Mouse (Mus musculus) limb, embryonic 14.5 days (tissue): Measurements from ENCODE around the gene Kcmf1. TPM values are rescaled to one million over a fixed set of nuclear protein-coding genes. Genes with fewer than 3 reads are reported as not detected.
"Not testable (repeated sequence)": the region's sequence is repeated elsewhere in the genome, so short reads cannot be mapped to it uniquely, and the experiment has no call there.

Experiments used
- ATAC-seq: fragments of 200-750 bp; cut with Nextera tagmentation; 2 replicates; pipeline ENCODE4 v1.8.0; 2017; ENCODE audit warnings: low read depth, moderate number of reproducible peaks, moderate TSS enrichment; ENCODE audit not compliant: low FRiP score
- DNase-seq: peaks from one replicate; pipeline ENCODE4 v3.0.0-alpha.2; 2015; ENCODE audit warnings: low spot score
- H3K27ac ChIP-seq: fragments of 300-500 bp; sonication (generic); replicated peaks from 2 replicates; pipeline ENCODE4 v1.5.1; 2014; ENCODE audit warnings: low read depth, mild to moderate bottlenecking, low read length, moderate library complexity, mixed read lengths
- H3K27me3 ChIP-seq: fragments of 300-500 bp; sonication (generic); 2 replicates; pipeline ENCODE4 v1.6.1; 2014; ENCODE audit warnings: low read length, mixed read lengths; ENCODE audit not compliant: control insufficient read depth, insufficient read depth
- H3K36me3 ChIP-seq: fragments of 300-500 bp; sonication (generic); 2 replicates; pipeline ENCODE4 v1.6.1; 2014; ENCODE audit warnings: mild to moderate bottlenecking, low read length, moderate library complexity, mixed read lengths; ENCODE audit not compliant: control insufficient read depth, insufficient read depth
- H3K4me1 ChIP-seq: fragments of 300-500 bp; sonication (generic); 2 replicates; pipeline ENCODE4 v1.6.1; 2014; ENCODE audit warnings: antibody characterized with exemption, low read length, mixed read lengths; ENCODE audit not compliant: control insufficient read depth, insufficient read depth
- H3K4me2 ChIP-seq: fragments of 300-500 bp; sonication (generic); replicated peaks from 2 replicates; pipeline ENCODE4 v1.6.1; 2014; ENCODE audit warnings: low read depth, mild to moderate bottlenecking, low read length, moderate library complexity; ENCODE audit not compliant: severe bottlenecking
- H3K4me3 ChIP-seq: fragments of 300-500 bp; sonication (generic); replicated peaks from 2 replicates; pipeline ENCODE4 v1.5.1; 2014; ENCODE audit warnings: low read length
- H3K9ac ChIP-seq: fragments of 300-500 bp; sonication (generic); 2 replicates; pipeline ENCODE4 v1.6.1; 2014; ENCODE audit warnings: mild to moderate bottlenecking, low read depth, low read length, moderate library complexity; ENCODE audit not compliant: severe bottlenecking
- H3K9me3 ChIP-seq: fragments of 300-500 bp; sonication (generic); 2 replicates; pipeline ENCODE4 v1.6.1; 2016; ENCODE audit warnings: low read length; ENCODE audit not compliant: control insufficient read depth
- POLR2A ChIP-seq: fragments of 200-500 bp; IDR thresholded peaks from 2 replicates; pipeline ENCODE4 v1.8.0; 2012; ENCODE audit warnings: inconsistent platforms, mild to moderate bottlenecking, moderate library complexity, borderline replicate concordance; ENCODE audit not compliant: insufficient read depth, insufficient read length; ENCODE audit errors: extremely low read depth
- WGBS: fragments of 180-500 bp; shearing (Covaris S2); extraction: QIAGEN DNeasy Blood & Tissue Kit; methylation state at CpG from one replicate; pipeline ENCODE4 v1.1.7; 2014; 5-methylcytosine and 5-hydroxymethylcytosine counted together
- polyA plus RNA-seq, 2 experiments: library from polyadenylated mRNA; depleted of rRNA in 1 of 2; stranded (reverse) in 1 of 2; unstranded in 1 of 2; fragments of >200 nt; fragmentation: Nextera tagmentation in 1 of 2; extraction: Ambion mirVana in 1 of 2; gene quantifications; 2 replicates each; pipeline versions ENCODE4 v1.2.1 to v1.2.3; 2012 to 2014

The Kcmf1 gene
- polyA plus RNA-seq, 2 experiments, result 61.4 to 119 TPM

DNA sequence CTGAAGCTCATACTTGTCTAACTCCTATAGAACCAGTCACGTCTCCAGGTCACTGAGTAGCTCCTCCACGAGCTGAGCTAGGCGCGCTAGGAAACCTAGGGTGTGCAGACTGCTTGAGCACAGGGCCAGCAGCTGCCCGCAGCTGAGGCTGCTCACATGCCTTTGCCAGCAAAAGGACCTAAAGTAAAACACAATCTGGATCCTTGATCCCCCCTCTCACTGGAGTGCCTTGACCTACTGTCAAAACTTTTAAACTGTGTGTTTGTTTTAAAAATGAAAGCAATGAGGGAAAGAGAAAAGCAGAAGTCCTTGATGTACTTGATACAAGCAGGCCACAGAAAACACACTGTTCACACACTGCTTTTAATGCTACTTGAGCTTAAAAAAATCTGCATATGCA, 31.1 kb downstream of the Kcmf1 start:
- H3K36me3 ChIP-seq, result no peaks in the 10 kb centered on the region
- WGBS, result 88% methylated on average over 5 of the region's 5 CpGs

DNA sequence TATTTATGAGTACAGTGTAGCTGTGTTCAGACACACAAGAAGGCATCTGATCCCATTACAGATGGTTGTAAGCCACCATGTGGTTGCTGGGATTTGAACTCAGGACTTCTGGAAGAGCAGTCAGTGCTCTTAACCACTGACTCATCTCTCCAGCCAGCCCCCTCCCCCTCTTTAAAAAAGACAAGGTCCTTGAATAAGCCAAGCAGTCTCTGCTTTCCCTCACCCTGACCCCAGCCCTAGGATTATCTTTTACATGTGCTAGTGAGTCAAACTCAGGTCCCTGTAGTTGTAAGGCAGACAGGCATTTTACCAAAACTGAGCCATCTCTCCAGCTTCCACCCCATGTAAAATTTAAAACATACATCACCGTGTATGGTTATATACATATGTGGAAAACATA, 32.0 kb downstream of the Kcmf1 start:
- no peak overlapping the region for H3K4me2 ChIP-seq
- 97% methylated on average over 1 of the region's 1 CpGs for WGBS
- peaks cover 5% of the 10 kb centered on the region; the same call in 1 of the 2 replicates for H3K4me1 ChIP-seq
- 0 out of 2 replicates have a peak, but pooled peaks cover 3% of the 10 kb centered on the region for H3K36me3 ChIP-seq
- H3K4me3 ChIP-seq, result no peak overlapping the region
- no peak overlapping the region for H3K9ac ChIP-seq
- no peak for TF ChIP-seq POLR2A
- no peaks in the 10 kb centered on the region for H3K27me3 ChIP-seq
- no peaks in the 10 kb centered on the region for H3K9me3 ChIP-seq
- no peak overlapping the region for H3K27ac ChIP-seq
- ATAC-seq, result no peak
- no peak for DNase-seq

More for the DNA sequence above, 31.1 kb downstream of the Kcmf1 start:
- DNase-seq (no peak), ATAC-seq (no peak)
- Histone ChIP-seq H3K27ac (no peak overlapping the region), H3K4me2 (no peak overlapping the region), H3K4me1 (peaks cover 5% of the 10 kb centered on the region; the same call in 1 of the 2 replicates), H3K9ac (no peak overlapping the region), H3K9me3 (no peaks in the 10 kb centered on the region), H3K4me3 (no peak overlapping the region), H3K27me3 (no peaks in the 10 kb centered on the region)
- no peak for TF ChIP-seq POLR2A

DNA sequence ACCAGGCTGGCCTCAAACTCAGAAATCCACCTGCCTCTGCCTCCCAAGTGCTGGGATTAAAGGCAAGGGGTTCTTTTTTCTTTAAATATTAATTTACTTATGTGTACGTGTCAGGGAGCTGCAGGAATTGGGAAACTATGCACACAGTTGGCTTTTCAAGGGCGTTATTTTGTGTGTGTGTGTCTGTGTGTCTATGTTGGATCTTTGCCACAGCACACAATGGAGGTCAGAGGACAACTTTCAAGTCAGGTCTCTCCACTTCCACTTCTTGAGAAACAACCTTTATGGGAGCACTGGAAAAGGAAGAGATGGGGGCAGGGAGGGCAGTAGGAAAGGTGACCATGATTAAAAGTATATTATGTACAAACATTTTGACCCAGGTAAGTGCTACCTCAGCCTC, 33.5 kb downstream of the Kcmf1 start:
- Histone ChIP-seq H3K27ac (no peak overlapping the region), H3K36me3 (0 out of 2 replicates have a peak, but pooled peaks cover 3% of the 10 kb centered on the region), H3K4me1 (peaks cover 5% of the 10 kb centered on the region; the same call in 1 of the 2 replicates), H3K4me3 (no peak overlapping the region), H3K9me3 (no peaks in the 10 kb centered on the region), H3K4me2 (no peak overlapping the region), H3K27me3 (no peaks in the 10 kb centered on the region), H3K9ac (no peak overlapping the region)
- no peak for TF ChIP-seq POLR2A
- 87% methylated on average over 2 of the region's 2 CpGs for WGBS
- no peak for DNase-seq
- ATAC-seq, result no peak

DNA sequence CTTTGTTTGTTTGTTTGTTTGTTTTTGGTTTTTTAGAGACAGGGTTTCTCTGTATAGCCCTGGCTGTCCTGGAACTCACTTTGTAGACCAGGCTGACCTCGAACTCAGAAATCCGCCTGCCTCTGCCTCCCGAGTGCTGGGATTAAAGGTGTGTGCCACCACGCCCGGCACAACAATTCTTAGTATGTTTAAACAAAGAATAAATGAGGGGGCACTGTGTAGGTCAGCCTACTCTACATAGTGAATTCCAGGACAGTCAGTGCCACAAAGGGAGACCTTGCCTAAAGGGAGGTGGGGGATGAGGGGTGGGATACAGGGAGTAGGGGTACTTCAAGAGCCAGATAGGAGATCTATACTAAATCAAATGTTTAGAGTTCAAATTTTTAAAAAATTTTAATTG, 37.1 kb downstream of the Kcmf1 start:
- ATAC-seq, H3K9me3 ChIP-seq, H3K4me3 ChIP-seq, H3K9ac ChIP-seq, H3K4me2 ChIP-seq, H3K27ac ChIP-seq, H3K27me3 ChIP-seq, H3K4me1 ChIP-seq, DNase-seq: not testable (repeated sequence)
- 95% methylated on average over 5 of the region's 5 CpGs for WGBS
- peaks cover 23% of the 10 kb centered on the region for H3K36me3 ChIP-seq

DNA sequence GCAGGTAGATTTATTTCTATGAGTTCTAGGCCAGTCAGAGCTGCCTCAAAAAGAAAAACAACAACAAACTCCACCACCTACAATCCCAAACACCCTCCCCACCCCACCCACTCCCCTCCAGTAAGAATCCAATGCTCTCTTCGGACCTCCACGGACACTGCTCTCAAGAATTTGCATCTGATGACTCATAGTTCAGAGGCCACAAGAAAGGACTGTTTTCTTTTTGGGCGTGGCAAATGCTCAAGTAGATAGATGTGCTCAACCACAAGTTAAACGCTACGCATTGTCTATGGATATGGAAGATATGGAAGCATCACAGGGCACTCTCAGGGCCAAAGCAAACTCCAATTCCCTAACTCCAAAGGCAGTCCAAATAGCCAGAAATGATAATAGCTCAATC, 45.5 kb downstream of the Kcmf1 start:
- TF ChIP-seq POLR2A, result no peak
- no peak overlapping the region for H3K27ac ChIP-seq
- H3K9me3 ChIP-seq, result no peaks in the 10 kb centered on the region
- H3K4me2 ChIP-seq, result no peak overlapping the region
- 92% methylated on average over 5 of the region's 5 CpGs for WGBS
- H3K9ac ChIP-seq, result no peak overlapping the region
- DNase-seq (no peak), ATAC-seq (no peak)
- H3K27me3 ChIP-seq, result no peaks in the 10 kb centered on the region
- H3K4me3 ChIP-seq, result no peak overlapping the region
- H3K36me3 ChIP-seq, result peaks cover 79% of the 10 kb centered on the region
- no peaks in the 10 kb centered on the region for H3K4me1 ChIP-seq

DNA sequence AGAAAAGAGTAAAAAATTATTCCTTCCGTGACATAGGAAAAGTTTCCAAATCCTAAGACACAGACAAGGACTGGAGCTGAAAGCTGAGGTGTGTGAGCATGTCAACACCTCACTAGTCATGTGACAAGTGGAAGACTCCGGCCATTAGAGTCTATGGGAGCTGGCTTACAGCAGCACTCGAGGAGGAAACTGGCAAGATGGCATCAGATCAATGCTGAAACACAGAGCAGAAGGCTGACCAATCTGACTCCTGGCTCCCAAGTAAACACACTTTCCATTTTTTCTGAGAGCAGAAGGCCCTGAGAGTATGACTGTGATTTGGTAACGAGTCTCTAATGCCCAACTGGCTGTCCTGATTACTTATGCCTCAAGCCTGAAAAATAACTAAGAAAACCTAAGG, 47.6 kb downstream of the Kcmf1 start:
- H3K4me1 ChIP-seq, result no peaks in the 10 kb centered on the region
- H3K4me3 ChIP-seq, result no peak overlapping the region
- no peaks in the 10 kb centered on the region for H3K27me3 ChIP-seq
- DNase-seq (no peak), ATAC-seq (no peak)
- no peak overlapping the region for H3K9ac ChIP-seq
- peaks cover 79% of the 10 kb centered on the region for H3K36me3 ChIP-seq
- no peak overlapping the region for H3K4me2 ChIP-seq
- H3K27ac ChIP-seq, result no peak overlapping the region
- no peaks in the 10 kb centered on the region for H3K9me3 ChIP-seq
- WGBS, result 80% methylated on average over 4 of the region's 4 CpGs
- no peak for TF ChIP-seq POLR2A
